Mouse (Mus musculus) megakaryocyte, embryonic 14.5 days (primary cell): ENCODE data around the gene Ankzf1.

Experiments
- FLI1 ChIP-seq: IDR thresholded peaks from 2 replicates; pipeline ENCODE4 v1.6.1; 2012; ENCODE audit warnings: low read length, inconsistent platforms, mixed read lengths
- GATA1 ChIP-seq: IDR thresholded peaks from 3 replicates; pipeline ENCODE4 v1.6.1; 2012; ENCODE audit warnings: mixed read lengths, low read length, inconsistent platforms, borderline replicate concordance

- TF ChIP-seq GATA1 (no peak), FLI1 (no peak)
Measured at GRCm38 (mm10) chr1:75231224-75231623, 39.3 kb downstream of the Ankzf1 start.
